Mouse (Mus musculus) neural tube, embryonic 14.5 days (tissue): ENCODE results near the gene Kdm5b. TPM values are rescaled to one million over a fixed set of nuclear protein-coding genes. Genes with fewer than 3 reads are reported as not detected.
A peak's percentile ranks its signal among the peaks of the same experiment; 100 is the strongest.

ENCODE experiments used
- ATAC-seq: fragments of 200-750 bp; cut with Nextera tagmentation; 2 replicates; pipeline ENCODE4 v1.8.0; 2017; ENCODE audit warnings: low read depth, mild to moderate bottlenecking, moderate TSS enrichment, moderate library complexity
- H3K27ac ChIP-seq: fragments of 300-500 bp; sonication (generic); 2 replicates; pipeline ENCODE4 v1.5.1; 2014; ENCODE audit warnings: low read depth, mild to moderate bottlenecking, control low read depth, low read length, moderate library complexity, mixed read lengths
- H3K27me3 ChIP-seq: fragments of 300-500 bp; sonication (generic); 2 replicates; pipeline ENCODE4 v1.6.1; 2014; ENCODE audit warnings: low read length; ENCODE audit not compliant: control insufficient read depth, insufficient read depth
- H3K36me3 ChIP-seq: fragments of 300-500 bp; sonication (generic); 2 replicates; pipeline ENCODE4 v1.6.1; 2014; ENCODE audit warnings: low read length, mixed read lengths; ENCODE audit not compliant: control insufficient read depth, insufficient read depth
- H3K4me1 ChIP-seq: fragments of 300-500 bp; sonication (generic); 2 replicates; pipeline ENCODE4 v1.6.1; 2014; ENCODE audit warnings: low read length; ENCODE audit not compliant: control insufficient read depth, insufficient read depth
- H3K4me2 ChIP-seq: fragments of 300-500 bp; sonication (generic); 2 replicates; pipeline ENCODE4 v1.6.1; 2014; ENCODE audit warnings: mild to moderate bottlenecking, low read depth, low read length, control low read depth
- H3K4me3 ChIP-seq: fragments of 300-500 bp; sonication (generic); 2 replicates; pipeline ENCODE4 v1.5.1; 2014; ENCODE audit warnings: low read depth, low read length, control low read depth, mixed read lengths
- H3K9ac ChIP-seq: fragments of 300-500 bp; sonication (generic); replicated peaks from 2 replicates; pipeline ENCODE4 v1.6.1; 2014; ENCODE audit warnings: low read depth, mild to moderate bottlenecking, control low read depth, low read length, mixed read lengths
- H3K9me3 ChIP-seq: fragments of 300-500 bp; sonication (generic); 2 replicates; pipeline ENCODE4 v1.6.1; 2016; ENCODE audit warnings: low read length; ENCODE audit not compliant: control insufficient read depth
- WGBS: fragments of 180-500 bp; shearing (Covaris S2); extraction: QIAGEN DNeasy Blood & Tissue Kit; methylation state at CpG from one replicate; pipeline ENCODE4 v1.1.7; 2014; 5-methylcytosine and 5-hydroxymethylcytosine counted together
- polyA plus RNA-seq: library from polyadenylated mRNA; unstranded; fragments of >200 nt; fragmentation: Nextera tagmentation; extraction: Ambion mirVana; gene quantifications from 2 replicates; pipeline ENCODE4 v1.2.1, GENCODE M21; 2014

Gene Kdm5b
- polyA plus RNA-seq, 1 experiment from 2014 or later: 89.9 TPM

DNA sequence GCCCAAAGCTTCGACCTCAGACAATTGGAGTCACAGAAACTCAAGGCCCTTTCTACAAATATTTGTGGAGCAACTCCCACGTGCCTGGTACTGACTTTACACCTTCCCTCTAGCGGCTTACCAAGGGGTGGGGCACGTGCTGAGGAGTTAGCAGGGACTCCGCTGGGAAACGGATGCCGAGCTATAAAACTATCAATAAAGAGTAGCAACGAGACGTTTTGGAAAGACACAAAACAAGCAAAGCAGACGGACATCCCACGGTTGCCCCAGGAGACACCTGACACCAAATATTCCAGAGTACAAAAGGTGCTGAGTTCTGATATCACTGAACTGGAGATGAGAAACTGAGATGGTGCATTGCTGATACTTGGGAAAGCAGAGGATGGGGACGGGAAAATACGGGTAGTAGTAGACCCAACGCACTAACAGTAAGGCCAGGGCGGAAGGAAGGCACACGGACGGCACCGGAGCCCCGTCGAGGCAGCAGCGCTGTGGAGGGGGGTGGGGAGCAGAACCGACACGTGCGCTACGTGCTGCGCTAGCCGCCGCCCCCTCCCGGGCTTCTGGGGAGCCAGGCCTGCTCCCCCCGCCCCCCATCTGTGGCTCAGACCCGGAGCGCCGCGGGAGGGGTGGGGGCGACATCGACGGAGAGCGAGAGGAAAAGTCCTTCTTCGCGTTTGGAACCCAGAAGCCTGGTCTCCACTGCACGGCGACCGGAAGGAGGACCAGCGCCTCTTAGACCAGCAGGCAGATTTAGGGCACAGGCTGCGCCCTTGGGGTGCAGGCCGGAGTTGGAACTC is 3.9 kb upstream of the Kdm5b start:
- H3K27me3 ChIP-seq: no peaks in the 10 kb centered on the region
- no peaks in the 10 kb centered on the region for H3K36me3 ChIP-seq
- no peaks in the 10 kb centered on the region for H3K9me3 ChIP-seq
- H3K4me1 ChIP-seq: peaks cover 4% of the 10 kb centered on the region
- H3K4me2 ChIP-seq: peak overlapping the region; percentile 93
- peak overlapping the region; percentile 93 for H3K27ac ChIP-seq
- WGBS: under 1% methylated on average over 45 of the region's 46 CpGs
- H3K9ac ChIP-seq: peak overlapping the region; percentile 86
- ATAC-seq: peak; percentile 44
- H3K4me3 ChIP-seq: peak overlapping the region; percentile 64

DNA sequence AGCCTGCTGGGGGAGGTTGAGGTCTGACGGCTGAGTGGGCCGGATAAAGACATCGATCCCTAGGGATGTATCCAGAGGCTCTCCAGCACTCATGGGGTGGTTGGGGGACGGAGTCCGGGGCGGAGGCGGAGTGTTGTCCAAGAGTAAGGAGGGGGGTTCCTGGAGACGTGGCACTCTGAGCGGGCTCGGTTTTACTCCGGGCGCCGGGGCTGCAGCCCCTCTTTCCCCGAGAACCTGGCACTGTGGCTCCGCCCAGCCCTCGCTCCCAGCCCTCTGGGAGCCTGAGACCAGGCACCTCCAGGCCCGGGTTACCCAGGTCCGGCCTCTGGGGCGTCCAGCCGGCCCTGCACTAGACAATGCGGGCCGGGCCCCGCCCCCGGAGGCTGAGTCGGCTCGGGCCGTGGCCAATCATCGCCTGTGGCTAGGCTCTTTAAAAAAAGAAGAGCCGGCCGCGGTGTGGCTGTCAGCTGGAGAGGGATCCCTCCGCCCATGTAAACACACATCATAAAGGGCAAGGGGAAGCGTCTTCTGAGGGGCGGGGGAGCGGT is 3.2 kb upstream of the Kdm5b start:
- Histone ChIP-seq H3K36me3 (no peaks in the 10 kb centered on the region), H3K9me3 (no peaks in the 10 kb centered on the region), H3K9ac (peak overlapping the region; percentile 86), H3K27ac (peak overlapping the region; percentile 93), H3K4me1 (peaks cover 4% of the 10 kb centered on the region), H3K27me3 (no peaks in the 10 kb centered on the region), H3K4me3 (peak overlapping the region; percentile 64), H3K4me2 (peak overlapping the region; percentile 93)
- under 1% methylated on average over 35 of the region's 35 CpGs for WGBS
- peak; percentile 95 for ATAC-seq

DNA sequence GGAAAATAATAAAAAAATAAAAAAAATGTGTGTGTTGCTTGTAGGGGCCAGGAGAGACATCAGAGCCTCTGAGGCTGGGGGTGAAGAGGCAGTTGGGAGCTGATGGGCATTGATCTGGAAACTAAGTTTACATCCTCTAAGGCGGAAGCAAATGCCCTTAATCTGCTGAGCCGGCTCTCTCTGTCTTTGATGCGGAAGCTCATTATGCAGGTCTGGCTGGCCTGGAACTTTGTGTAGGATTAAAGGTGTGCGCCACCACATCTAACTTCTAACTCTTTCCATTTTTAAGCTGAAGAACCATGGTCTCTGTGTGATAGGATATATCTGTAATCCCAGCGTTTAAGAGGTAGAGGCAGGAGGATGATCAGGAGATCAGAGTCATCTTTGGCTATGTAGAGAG is 1.5 kb upstream of the Kdm5b start:
- no peaks in the 10 kb centered on the region for H3K27me3 ChIP-seq
- ATAC-seq: no peak
- no peaks in the 10 kb centered on the region for H3K36me3 ChIP-seq
- no peak overlapping the region for H3K9ac ChIP-seq
- no peak overlapping the region for H3K4me3 ChIP-seq
- H3K9me3 ChIP-seq: no peaks in the 10 kb centered on the region
- H3K27ac ChIP-seq: no peak overlapping the region
- peaks cover 12% of the 10 kb centered on the region for H3K4me1 ChIP-seq
- WGBS: 61% methylated on average over 5 of the region's 5 CpGs
- H3K4me2 ChIP-seq: no peak overlapping the region

DNA sequence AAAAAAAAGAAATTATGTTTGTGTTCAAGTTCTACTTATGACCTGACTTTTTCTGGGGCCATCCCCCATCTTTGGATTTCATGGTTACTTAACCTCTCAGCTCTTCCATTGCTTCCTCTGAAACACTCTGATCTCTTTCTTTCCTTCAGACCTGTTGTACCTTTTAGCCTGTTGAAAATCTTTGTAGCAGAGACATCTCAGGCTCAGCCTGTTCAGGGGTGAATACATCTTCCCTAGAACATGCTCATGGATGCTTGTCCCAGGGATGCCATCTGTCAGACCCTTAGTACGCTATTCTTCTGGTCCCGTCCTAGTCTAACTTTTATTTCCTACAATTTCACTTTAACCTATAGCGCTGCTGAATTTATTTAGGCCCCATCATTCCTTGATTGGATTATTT is 745 bp upstream of the Kdm5b start:
- H3K27me3 ChIP-seq: no peaks in the 10 kb centered on the region
- H3K9ac ChIP-seq: no peak overlapping the region
- 82% methylated on average over 3 of the region's 3 CpGs for WGBS
- H3K4me3 ChIP-seq: no peak overlapping the region
- H3K36me3 ChIP-seq: no peaks in the 10 kb centered on the region
- H3K4me1 ChIP-seq: peaks cover 16% of the 10 kb centered on the region
- no peak overlapping the region for H3K4me2 ChIP-seq
- no peak overlapping the region for H3K27ac ChIP-seq
- no peak for ATAC-seq
- no peaks in the 10 kb centered on the region for H3K9me3 ChIP-seq

DNA sequence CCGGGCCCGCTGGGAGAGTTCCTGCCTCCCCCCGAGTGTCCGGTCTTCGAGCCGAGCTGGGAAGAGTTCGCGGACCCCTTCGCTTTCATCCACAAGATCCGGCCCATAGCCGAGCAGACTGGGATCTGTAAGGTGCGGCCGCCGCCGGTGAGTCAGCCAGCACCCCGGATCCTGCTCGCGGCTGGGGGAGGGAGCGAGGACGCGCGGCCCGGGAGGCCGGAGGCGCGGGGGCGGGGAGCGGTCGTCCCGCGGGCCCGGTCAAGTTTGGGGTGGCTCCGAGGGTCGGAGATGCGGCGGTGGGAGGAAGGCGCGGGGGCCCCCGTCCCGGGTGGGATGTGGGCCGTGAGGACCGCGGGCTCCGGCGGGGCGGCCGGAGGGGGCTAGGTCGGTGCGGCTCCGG is 425 bp downstream of the Kdm5b start:
- H3K27me3 ChIP-seq: no peaks in the 10 kb centered on the region
- peak; percentile 4; the same call in 1 of the 2 replicates for ATAC-seq
- H3K4me3 ChIP-seq: peak overlapping the region; percentile 100
- H3K9me3 ChIP-seq: no peaks in the 10 kb centered on the region
- WGBS: 0% methylated on average over 24 of the region's 50 CpGs
- H3K9ac ChIP-seq: peak overlapping the region; percentile 100
- peak overlapping the region; percentile 89 for H3K27ac ChIP-seq
- H3K4me1 ChIP-seq: peaks cover 22% of the 10 kb centered on the region
- H3K4me2 ChIP-seq: peak overlapping the region; percentile 33
- no peaks in the 10 kb centered on the region for H3K36me3 ChIP-seq

DNA sequence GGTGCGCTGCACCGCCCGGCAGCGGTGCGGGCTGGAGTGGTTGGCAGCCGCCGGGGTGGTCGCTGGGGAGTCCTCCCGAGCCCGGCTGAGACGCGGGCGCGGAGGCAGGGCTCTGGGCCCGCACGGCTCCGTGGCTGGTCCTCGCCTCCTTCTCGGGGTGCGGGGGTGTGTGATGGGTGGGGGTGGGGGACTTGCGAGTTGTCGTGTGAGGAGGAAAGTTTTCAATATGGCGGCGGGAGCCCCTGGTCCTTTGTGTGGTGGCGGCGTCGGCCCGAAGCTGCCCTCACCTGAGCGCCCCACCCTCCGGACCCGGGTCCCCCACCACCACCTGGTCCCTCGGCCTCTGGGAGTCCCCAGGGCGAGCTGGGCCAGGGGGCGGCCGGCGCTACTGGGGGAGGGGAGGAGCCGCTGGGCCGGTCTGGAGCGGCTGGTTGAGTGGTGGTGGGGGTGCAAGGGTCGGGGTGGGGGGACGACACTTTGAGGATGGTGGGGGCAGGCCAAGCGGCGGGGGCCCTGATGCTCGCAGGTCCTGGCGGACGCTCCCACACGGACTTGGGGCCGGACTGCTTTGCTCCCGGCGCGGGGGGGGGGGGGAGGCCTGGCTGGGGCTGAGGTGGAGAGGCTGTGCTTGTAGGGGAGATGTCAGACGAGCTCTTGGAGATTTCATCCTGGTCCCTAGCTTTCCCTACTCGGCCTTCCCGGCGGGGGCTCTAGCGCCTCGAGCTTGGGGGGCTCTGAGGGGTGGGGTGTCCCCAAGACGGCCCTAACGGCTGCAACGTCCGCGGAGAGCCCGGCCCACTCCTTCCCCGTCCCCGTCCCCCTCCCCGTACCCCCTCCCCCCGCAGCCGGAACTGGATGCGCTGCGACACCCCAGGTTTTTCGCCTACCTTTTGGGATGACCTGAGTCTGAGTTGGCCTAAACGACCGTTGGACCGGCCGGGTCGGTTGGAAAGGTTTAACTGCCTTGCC is 1.1 kb downstream of the Kdm5b start:
- Histone ChIP-seq H3K4me2 (peak overlapping the region; percentile 70), H3K4me1 (peaks cover 25% of the 10 kb centered on the region), H3K9ac (peak overlapping the region; percentile 100), H3K27ac (peak overlapping the region; percentile 89), H3K4me3 (peak overlapping the region; percentile 100), H3K36me3 (no peaks in the 10 kb centered on the region), H3K9me3 (no peaks in the 10 kb centered on the region), H3K27me3 (no peaks in the 10 kb centered on the region)
- 1% methylated on average over 53 of the region's 76 CpGs for WGBS
- ATAC-seq: peak; percentile 25

DNA sequence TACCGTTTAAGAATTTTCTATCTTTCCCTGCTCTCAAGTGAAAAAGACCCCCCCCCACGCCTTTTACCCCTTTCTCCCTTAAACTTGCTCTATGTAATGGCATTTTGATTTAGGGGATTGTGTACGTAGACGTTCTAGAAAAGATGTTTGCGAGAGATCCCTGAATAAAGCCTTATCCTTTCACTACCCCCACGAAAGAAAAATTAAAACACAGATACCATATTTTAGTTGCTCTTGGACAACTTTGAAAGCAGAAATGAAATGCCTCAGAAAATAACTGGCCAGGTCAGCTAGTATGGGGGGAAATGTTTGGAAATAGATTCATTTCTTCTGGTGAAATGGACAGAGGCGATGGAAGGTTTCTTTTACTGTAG is 1.8 kb downstream of the Kdm5b start:
- peak overlapping the region; percentile 100 for H3K9ac ChIP-seq
- H3K27me3 ChIP-seq: no peaks in the 10 kb centered on the region
- peaks cover 25% of the 10 kb centered on the region for H3K4me1 ChIP-seq
- peak overlapping the region; percentile 100 for H3K4me3 ChIP-seq
- peak overlapping the region; percentile 2; the same call in 1 of the 2 replicates for H3K27ac ChIP-seq
- peak overlapping the region; percentile 70 for H3K4me2 ChIP-seq
- H3K36me3 ChIP-seq: no peaks in the 10 kb centered on the region
- ATAC-seq: no peak
- no peaks in the 10 kb centered on the region for H3K9me3 ChIP-seq
- 5% methylated on average over 7 of the region's 7 CpGs for WGBS

DNA sequence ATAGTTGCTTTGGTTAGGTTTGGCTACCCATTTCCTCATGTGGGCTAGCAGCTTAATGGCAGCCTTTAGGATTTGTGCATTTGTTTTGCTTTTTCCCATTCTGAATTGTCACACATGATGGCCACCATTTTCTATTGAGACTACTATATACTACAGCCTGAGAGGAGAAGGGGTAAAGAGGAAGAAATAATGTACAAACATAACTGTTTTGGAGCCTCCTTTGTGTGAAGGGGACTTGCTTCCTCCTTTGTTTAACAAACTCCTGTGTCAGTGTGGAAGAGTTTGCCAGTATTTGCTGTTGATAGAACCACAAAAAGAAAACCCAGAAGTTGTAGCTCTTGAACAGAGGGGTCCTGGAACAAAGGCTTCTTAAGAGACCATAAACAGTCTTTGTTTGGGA is 2.5 kb downstream of the Kdm5b start:
- Histone ChIP-seq H3K9ac (peak overlapping the region; percentile 100), H3K4me2 (peak overlapping the region; percentile 70), H3K4me1 (peaks cover 21% of the 10 kb centered on the region), H3K27me3 (no peaks in the 10 kb centered on the region), H3K9me3 (no peaks in the 10 kb centered on the region), H3K4me3 (peak overlapping the region; percentile 100), H3K36me3 (no peaks in the 10 kb centered on the region), H3K27ac (peak overlapping the region; percentile 2; the same call in 1 of the 2 replicates)
- ATAC-seq: no peak
